Mouse (Mus musculus): ENCODE measurements at regions not wholly inside any gene's neighbourhood (a gene's known extent, or its start where the extent isn't known, plus 50 kb on each side); places are given as distances from the start of the nearest gene placed in this dataset.

- no peak for TF ChIP-seq CTCF (IDR thresholded peaks at IDR 0.05; ENCODE audit: low read depth, low read length)
- no peak for TF ChIP-seq TAL1 (conservative IDR thresholded peaks at IDR 0.05; ENCODE audit: low read depth, low read length)
- no peak for TF ChIP-seq GATA1 (IDR thresholded peaks at IDR 0.05; ENCODE audit: borderline replicate concordance, low read length)
- no peak for TF ChIP-seq POLR2AphosphoS5 (IDR thresholded peaks at IDR 0.05; ENCODE audit: insufficient replicate concordance, low read depth, low read length)
These were observed 59.1 kb downstream of the Spry2 start for GRCm38 (mm10) chr14:105837533-105837932.
